Mouse (Mus musculus) spleen, adult 18-20 months (tissue): ENCODE results near the gene Map6.
A peak's percentile ranks its signal among the peaks of the same experiment; 100 is the strongest.

ENCODE experiments used
- DNase-seq, 2 experiments: peaks; one replicate each; pipeline ENCODE4 v3.0.0; 2022; ENCODE audit warnings: mixed read lengths in 2 of 2

Map6 gene

GRCm38 (mm10) chr7:99317475-99317874, 50.2 kb downstream of the Map6 start:
- no peak for DNase-seq

- no peak for DNase-seq
These were observed 53.3 kb downstream of the Map6 start for GRCm38 (mm10) chr7:99320524-99320923.

- no peak for DNase-seq
These were observed 55.6 kb downstream of the Map6 start for GRCm38 (mm10) chr7:99322691-99323320.

- no peak for DNase-seq
These were observed 56.1 kb downstream of the Map6 start for GRCm38 (mm10) chr7:99323321-99323700.

GRCm38 (mm10) chr7:99324810-99325209, 57.6 kb downstream of the Map6 start:
- no peak for DNase-seq

- no peak for DNase-seq
These were observed 58.9 kb downstream of the Map6 start for GRCm38 (mm10) chr7:99326128-99326527.

GRCm38 (mm10) chr7:99328847-99329246, 61.6 kb downstream of the Map6 start:
- DNase-seq = no peak

- DNase-seq = no peak
These were observed 62.8 kb downstream of the Map6 start for GRCm38 (mm10) chr7:99330012-99330411.

- DNase-seq = peak; percentile 25 to 62
These were observed 65.7 kb downstream of the Map6 start for GRCm38 (mm10) chr7:99332774-99333480.

- no peak for DNase-seq
These were observed 73.5 kb downstream of the Map6 start for GRCm38 (mm10) chr7:99340736-99341135.

- DNase-seq = no peak
These were observed 76.3 kb downstream of the Map6 start for GRCm38 (mm10) chr7:99343577-99343976.

- no peak for DNase-seq
These were observed 80.0 kb downstream of the Map6 start for GRCm38 (mm10) chr7:99347268-99347667.

GRCm38 (mm10) chr7:99348883-99349282, 81.6 kb downstream of the Map6 start:
- DNase-seq = no peak

- DNase-seq = no peak
These were observed 82.8 kb downstream of the Map6 start for GRCm38 (mm10) chr7:99349782-99350720.

GRCm38 (mm10) chr7:99351104-99351801, 84.0 kb downstream of the Map6 start:
- DNase-seq = no peak

- DNase-seq = no peak
These were observed 84.7 kb downstream of the Map6 start for GRCm38 (mm10) chr7:99351802-99352517.

- peak; percentile 25 to 28 for DNase-seq
These were observed 85.5 kb downstream of the Map6 start, which contains the start of gene Serpinh1 for GRCm38 (mm10) chr7:99352526-99353400. TSS of gene Serpinh1 (minus strand) at chr7:99353239.

- DNase-seq = no peak
These were observed 88.5 kb downstream of the Map6 start for GRCm38 (mm10) chr7:99355731-99356131.

- no peak for DNase-seq
These were observed 89.1 kb downstream of the Map6 start for GRCm38 (mm10) chr7:99356244-99356930.

- no peak for DNase-seq
These were observed 90.0 kb downstream of the Map6 start for GRCm38 (mm10) chr7:99357201-99357600.
